Mouse (Mus musculus) liver, embryonic 14.5 days (tissue): Measurements from ENCODE around the gene Anpep. TPM values are rescaled to one million over a fixed set of nuclear protein-coding genes. Genes with fewer than 3 reads are reported as not detected.

Experiments used
- ATAC-seq: fragments of 200-750 bp; cut with Nextera tagmentation; 2 replicates; pipeline ENCODE4 v1.8.0; 2017; ENCODE audit warnings: moderate number of reproducible peaks, mild to moderate bottlenecking, moderate library complexity; ENCODE audit not compliant: insufficient read depth
- DNase-seq, 3 experiments: peaks; one replicate each; pipeline ENCODE4 v3.0.0-alpha.2; 2012 to 2013; ENCODE audit warnings: low read depth in 3 of 3, low spot score in 3 of 3
- H3K27ac ChIP-seq: fragments of 300-500 bp; sonication (generic); 2 replicates; pipeline ENCODE4 v1.5.1; 2014; ENCODE audit warnings: moderate library complexity, mild to moderate bottlenecking, control low read depth, inconsistent platforms
- H3K27me3 ChIP-seq: fragments of 300-500 bp; sonication (generic); 2 replicates; pipeline ENCODE4 v1.6.1; 2014; ENCODE audit warnings: mild to moderate bottlenecking, low read length, moderate library complexity; ENCODE audit not compliant: control insufficient read depth, insufficient read depth
- H3K36me3 ChIP-seq: fragments of 300-500 bp; sonication (generic); replicated peaks from 2 replicates; pipeline ENCODE4 v1.6.1; 2014; ENCODE audit warnings: low read depth; ENCODE audit not compliant: control insufficient read depth, insufficient read depth
- H3K4me1 ChIP-seq, 2 experiments: fragments of 200-500 bp in 1 of 2; fragments of 300-500 bp in 1 of 2; sonication (generic) in 1 of 2; replicated peaks; 2 replicates each; pipeline ENCODE4 v1.6.1; 2012 to 2014; ENCODE audit warnings: antibody characterized with exemption in 1 of 2, inconsistent platforms in 1 of 2, low read length in 1 of 2; ENCODE audit not compliant: control insufficient read depth in 2 of 2, insufficient read depth in 2 of 2
- H3K4me2 ChIP-seq: fragments of 300-500 bp; sonication (generic); 2 replicates; pipeline ENCODE4 v1.6.1; 2014; ENCODE audit warnings: low read depth, mild to moderate bottlenecking, control low read depth, moderate library complexity
- H3K4me3 ChIP-seq, 2 experiments: fragments of 200-500 bp in 1 of 2; fragments of 300-500 bp in 1 of 2; sonication (generic) in 1 of 2; 2 replicates each; pipeline ENCODE4 v1.5.1; 2012 to 2014; ENCODE audit warnings: low read depth in 2 of 2, low read length in 2 of 2, mild to moderate bottlenecking in 2 of 2, control low read depth in 1 of 2, inconsistent platforms in 1 of 2, moderate library complexity in 1 of 2; ENCODE audit not compliant: insufficient read depth in 1 of 2
- H3K9ac ChIP-seq: fragments of 300-500 bp; sonication (generic); replicated peaks from 2 replicates; pipeline ENCODE4 v1.6.1; 2014; ENCODE audit warnings: mild to moderate bottlenecking, control low read depth, moderate library complexity
- H3K9me3 ChIP-seq: fragments of 300-500 bp; sonication (generic); 2 replicates; pipeline ENCODE4 v1.6.1; 2016; ENCODE audit warnings: low read length, mixed read lengths; ENCODE audit not compliant: control insufficient read depth
- CTCF ChIP-seq: IDR thresholded peaks from 2 replicates; pipeline ENCODE4 v1.5.1; 2016; ENCODE audit warnings: antibody characterized with exemption, low read depth, control low read depth
- EP300 ChIP-seq: IDR thresholded peaks from 2 replicates; pipeline ENCODE4 v1.6.1; 2016; ENCODE audit warnings: antibody characterized with exemption, low read depth
- WGBS: fragments of 180-500 bp; shearing (Covaris S2); extraction: QIAGEN DNeasy Blood & Tissue Kit; methylation state at CpG from one replicate; pipeline ENCODE4 v1.1.7; 2014; ENCODE audit not compliant: insufficient replicate concordance; 5-methylcytosine and 5-hydroxymethylcytosine counted together
- polyA plus RNA-seq, 2 experiments: library from polyadenylated mRNA; depleted of rRNA in 1 of 2; stranded (reverse) in 1 of 2; unstranded in 1 of 2; fragments of >200 nt; fragmentation: Nextera tagmentation in 1 of 2; extraction: Ambion mirVana in 1 of 2; gene quantifications; 2 replicates each; pipeline versions ENCODE4 v1.2.1 to v1.2.3; 2012 to 2014

Anpep gene
- polyA plus RNA-seq, 2 experiments: 14.9 to 16.9 TPM

GRCm38 (mm10) chr7:79800336-79800735 is 60.5 kb downstream of the Anpep start:
- H3K4me3 ChIP-seq: no peak overlapping the region
- DNase-seq (no peak), ATAC-seq (no peak)
- H3K27ac ChIP-seq: no peak overlapping the region
- no peaks in the 10 kb centered on the region for H3K9me3 ChIP-seq
- H3K4me2 ChIP-seq: no peak overlapping the region
- TF ChIP-seq EP300 (no peak), CTCF (no peak)
- no peaks in the 10 kb centered on the region for H3K36me3 ChIP-seq
- 51% methylated on average over 4 of the region's 4 CpGs for WGBS
- no peaks in the 10 kb centered on the region for H3K4me1 ChIP-seq
- no peaks in the 10 kb centered on the region for H3K27me3 ChIP-seq
- H3K9ac ChIP-seq: no peak overlapping the region

DNA sequence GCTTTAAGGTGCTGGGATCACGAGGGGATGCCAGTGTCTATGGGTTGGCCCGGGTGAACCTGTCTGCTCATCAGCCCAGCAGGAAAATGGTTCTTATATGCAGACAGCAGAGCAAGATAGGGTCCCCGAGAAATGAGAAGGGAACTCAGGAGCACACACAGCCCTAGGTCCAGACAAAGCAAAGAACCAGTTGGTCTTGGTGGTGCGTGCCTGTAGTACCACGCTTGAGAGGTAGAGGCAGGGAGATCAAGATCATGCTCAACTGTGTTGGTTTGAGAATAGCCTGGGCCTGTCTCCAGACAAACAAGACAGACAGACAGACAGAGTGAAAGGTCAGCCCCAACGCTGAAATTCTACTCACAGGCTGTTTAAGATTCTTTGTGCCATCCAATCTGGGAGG is 61.4 kb downstream of the Anpep start:
- Histone ChIP-seq H3K4me3 (no peak overlapping the region), H3K4me1 (no peaks in the 10 kb centered on the region), H3K27me3 (peaks cover 2% of the 10 kb centered on the region; the same call in 1 of the 2 replicates), H3K9me3 (no peaks in the 10 kb centered on the region), H3K4me2 (no peak overlapping the region), H3K9ac (no peak overlapping the region), H3K36me3 (no peaks in the 10 kb centered on the region), H3K27ac (no peak overlapping the region)
- 60% methylated on average over 6 of the region's 6 CpGs for WGBS
- TF ChIP-seq CTCF (no peak), EP300 (no peak)
- ATAC-seq (no peak), DNase-seq (no peak)

GRCm38 (mm10) chr7:79799048-79799447 is 61.8 kb downstream of the Anpep start:
- no peak for TF ChIP-seq EP300
- peak; percentile 81 for TF ChIP-seq CTCF
- H3K9me3 ChIP-seq: no peaks in the 10 kb centered on the region
- H3K27me3 ChIP-seq: peaks cover 2% of the 10 kb centered on the region; the same call in 1 of the 2 replicates
- H3K27ac ChIP-seq: no peak overlapping the region
- H3K9ac ChIP-seq: no peak overlapping the region
- H3K36me3 ChIP-seq: no peaks in the 10 kb centered on the region
- H3K4me1 ChIP-seq: no peaks in the 10 kb centered on the region
- no peak overlapping the region for H3K4me2 ChIP-seq
- no peak overlapping the region for H3K4me3 ChIP-seq
- WGBS: 2% methylated on average over 8 of the region's 8 CpGs
- peak in 2 of 3 experiments; percentile 28 to 30 for DNase-seq
- no peak for ATAC-seq

GRCm38 (mm10) chr7:79798606-79799005 is 62.3 kb downstream of the Anpep start:
- 18% methylated on average over 5 of the region's 5 CpGs for WGBS
- TF ChIP-seq CTCF: no peak
- TF ChIP-seq EP300: no peak

GRCm38 (mm10) chr7:79793688-79794087 is 67.2 kb downstream of the Anpep start, which contains the start of gene Mesp1:
Gene Mesp1, minus strand, starts transcription at chr7:79793788.
- Histone ChIP-seq H3K27me3 (peaks cover 27% of the 10 kb centered on the region), H3K36me3 (no peaks in the 10 kb centered on the region), H3K4me1 (no peaks in the 10 kb centered on the region), H3K9me3 (no peaks in the 10 kb centered on the region), H3K4me2 (peak within 1 kb of the TSS; percentile 56), H3K9ac (no peak within 1 kb of the TSS), H3K4me3 (peak within 1 kb of the TSS; percentile 7 to 36; a peak in 3 of 4 replicates), H3K27ac (no peak within 1 kb of the TSS)
- 39% methylated on average over 6 of the region's 6 CpGs for WGBS
- DNase-seq (no peak), ATAC-seq (no peak)
- TF ChIP-seq EP300 (no peak), CTCF (no peak)

More at GRCm38 (mm10) chr7:79798606-79799005, 62.3 kb downstream of the Anpep start:
- Histone ChIP-seq H3K4me2 (no peak overlapping the region), H3K9me3 (no peaks in the 10 kb centered on the region), H3K36me3 (no peaks in the 10 kb centered on the region), H3K27ac (no peak overlapping the region), H3K9ac (no peak overlapping the region), H3K4me1 (no peaks in the 10 kb centered on the region), H3K27me3 (peaks cover 2% of the 10 kb centered on the region; the same call in 1 of the 2 replicates), H3K4me3 (no peak overlapping the region)
- ATAC-seq (no peak), DNase-seq (no peak)
